Mouse (Mus musculus) cortical plate, adult 2 months (tissue): Measurements from ENCODE around the gene Rec114.

ENCODE experiments used
- CTCF ChIP-seq: fragments of 200-500 bp; IDR thresholded peaks from 2 replicates; pipeline ENCODE4 v1.5.1; 2011; ENCODE audit warnings: mild to moderate bottlenecking, control low read depth, low read length; ENCODE audit not compliant: insufficient read depth; ENCODE audit errors: extremely low read depth
- POLR2A ChIP-seq: fragments of 200-500 bp; IDR thresholded peaks from 2 replicates; pipeline ENCODE4 v1.6.1; 2011; ENCODE audit warnings: mild to moderate bottlenecking, low read length, control low read depth; ENCODE audit not compliant: insufficient read depth; ENCODE audit errors: extremely low read depth

GRCm38 (mm10) chr9:58623009-58623408 is 120.8 kb downstream of the Rec114 start:
- TF ChIP-seq POLR2A (no peak), CTCF (no peak)
